In the genomic region with DNA sequence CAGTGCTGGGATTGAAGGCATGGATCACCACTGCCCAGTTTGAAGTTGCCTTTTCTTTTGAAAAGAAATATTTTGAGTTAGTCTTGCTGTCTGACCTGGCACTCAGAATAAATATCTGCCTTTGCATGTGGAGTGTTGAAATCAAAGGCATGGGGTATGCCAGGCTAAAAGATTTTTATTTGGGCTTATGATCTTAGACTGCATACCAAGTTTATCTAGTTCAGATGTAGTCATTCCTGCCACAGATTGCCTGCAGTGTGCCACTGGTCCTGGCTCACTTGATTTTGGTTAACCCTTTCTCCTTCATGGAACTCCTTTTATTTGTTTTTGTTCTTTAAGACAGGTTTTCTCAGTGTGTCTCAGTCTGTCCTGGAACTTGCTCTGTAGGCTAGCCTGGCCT, we compare ENCODE assay signal across 8 mouse cellular contexts. TPM values are rescaled to one million over a fixed set of nuclear protein-coding genes. Genes with fewer than 3 reads are reported as not detected.
DNase-seq lines count a peak whose midpoint lies in the region; ATAC-seq lines count a peak whose summit lies in the region.

No protein-coding gene starts in this region.

- H3K36me3 ChIP-seq in megakaryocyte, embryonic 14.5 days (replicated peaks; ENCODE audit: low read length): peaks cover 52% of the 10 kb centered on the region
- H3K36me3 ChIP-seq in forebrain, embryonic 11.5 days (ENCODE audit: control insufficient read depth, insufficient read depth, low read length): peaks cover 4% of the 10 kb centered on the region
- peaks cover 31% of the 10 kb centered on the region for H3K36me3 ChIP-seq in limb, embryonic 13.5 days
- peaks cover 29% of the 10 kb centered on the region for H3K36me3 ChIP-seq in stomach, embryonic 14.5 days (ENCODE audit: control insufficient read depth, insufficient read depth, low read length)

- H3K27ac ChIP-seq in forebrain, embryonic 11.5 days (ENCODE audit: low read depth, low read length): no peak overlapping the region
- H3K27ac ChIP-seq in limb, embryonic 13.5 days: no peak overlapping the region
- H3K27ac ChIP-seq in stomach, embryonic 14.5 days (ENCODE audit: low read length): no peak overlapping the region

- H3K9ac ChIP-seq in forebrain, embryonic 11.5 days (ENCODE audit: low read length): peak overlapping the region; percentile 68
- H3K9ac ChIP-seq in limb, embryonic 13.5 days: peak overlapping the region; percentile 71
- peak overlapping the region; percentile 97 for H3K9ac ChIP-seq in stomach, embryonic 14.5 days (replicated peaks; ENCODE audit: low read depth, low read length)

- H3K4me3 ChIP-seq in megakaryocyte, embryonic 14.5 days (replicated peaks): peak overlapping the region; percentile 98
- peak overlapping the region; percentile 97 for H3K4me3 ChIP-seq in forebrain, embryonic 11.5 days (ENCODE audit: low read depth, low read length)
- H3K4me3 ChIP-seq in limb, embryonic 13.5 days: peak overlapping the region; percentile 93
- H3K4me3 ChIP-seq in stomach, embryonic 14.5 days (ENCODE audit: low read depth, low read length): peak overlapping the region; percentile 70

- no peaks in the 10 kb centered on the region for H3K27me3 ChIP-seq in megakaryocyte, embryonic 14.5 days (replicated peaks)
- H3K27me3 ChIP-seq in forebrain, embryonic 11.5 days (ENCODE audit: control insufficient read depth, insufficient read depth, low read length): no peaks in the 10 kb centered on the region
- H3K27me3 ChIP-seq in limb, embryonic 13.5 days: no peaks in the 10 kb centered on the region
- H3K27me3 ChIP-seq in stomach, embryonic 14.5 days (ENCODE audit: control insufficient read depth, insufficient read depth, low read length): no peaks in the 10 kb centered on the region

- H3K4me1 ChIP-seq in megakaryocyte, embryonic 14.5 days: peaks cover 38% of the 10 kb centered on the region
- peaks cover 10% of the 10 kb centered on the region; the same call in 1 of the 2 replicates for H3K4me1 ChIP-seq in forebrain, embryonic 11.5 days (replicated peaks; ENCODE audit: control insufficient read depth, insufficient read depth, low read length)
- peaks cover 26% of the 10 kb centered on the region for H3K4me1 ChIP-seq in limb, embryonic 13.5 days
- peaks cover 15% of the 10 kb centered on the region; the same call in 1 of the 2 replicates for H3K4me1 ChIP-seq in stomach, embryonic 14.5 days (ENCODE audit: control insufficient read depth, insufficient read depth, low read length)

- no peaks in the 10 kb centered on the region for H3K9me3 ChIP-seq in megakaryocyte, embryonic 14.5 days
- H3K9me3 ChIP-seq in forebrain, embryonic 11.5 days (ENCODE audit: control insufficient read depth, low read length): no peaks in the 10 kb centered on the region
- no peaks in the 10 kb centered on the region for H3K9me3 ChIP-seq in limb, embryonic 13.5 days
- H3K9me3 ChIP-seq in stomach, embryonic 14.5 days (ENCODE audit: control insufficient read depth, low read depth, low read length): no peaks in the 10 kb centered on the region

- DNase-seq in forebrain, embryonic 11.5 days (ENCODE audit: low spot score): no peak
- DNase-seq in frontal cortex, postnatal 36 days (ENCODE audit: low spot score in 2 of 2): no peak
- DNase-seq in cerebellum, postnatal 4 days (ENCODE audit: low spot score in 2 of 2): no peak

- H3K4me2 ChIP-seq in forebrain, embryonic 11.5 days (ENCODE audit: low read depth, low read length, severe bottlenecking): peak overlapping the region; percentile 94
- H3K4me2 ChIP-seq in limb, embryonic 13.5 days (replicated peaks): peak overlapping the region; percentile 92
- H3K4me2 ChIP-seq in stomach, embryonic 14.5 days (replicated peaks; ENCODE audit: low read depth, low read length): peak overlapping the region; percentile 73

- no peak for ATAC-seq in megakaryocyte, adult 5-6 weeks (ENCODE audit: poor library complexity, severe bottlenecking)
- no peak for ATAC-seq in forebrain, embryonic 11.5 days (replicated peaks; ENCODE audit: low FRiP score)
- ATAC-seq in limb, embryonic 13.5 days (ENCODE audit: low FRiP score, low read depth): no peak
- ATAC-seq in stomach, embryonic 14.5 days (ENCODE audit: insufficient number of reproducible peaks, insufficient read depth, low FRiP score, low read depth): no peak
- ATAC-seq in frontal cortex, adult (ENCODE audit: low TSS enrichment): no peak

RNA-seq across cellular contexts. Expression of a gene that starts 1.4 kb away (rescaled TPM):
- 11.3 and 21.4 TPM in 2 replicates for polyA plus RNA-seq in megakaryocyte, embryonic 14.5 days (2012; ENCODE audit: insufficient read depth, low replicate concordance)
- 350 and 374 TPM in 2 replicates for total RNA-seq in megakaryocyte, adult 5-6 weeks (2015)
- 194 and 212 TPM in 2 replicates for total RNA-seq in megakaryocyte, adult 5-6 weeks (2017)
- polyA plus RNA-seq in forebrain, embryonic 11.5 days (2014; fragmentation: Nextera tagmentation; extraction: Ambion mirVana): 335 and 363 TPM in 2 replicates
- 253 and 263 TPM in 2 replicates for polyA plus RNA-seq in limb, embryonic 13.5 days (2015; fragmentation: Nextera tagmentation; extraction: Ambion mirVana)
- polyA plus RNA-seq in stomach, embryonic 14.5 days (2014; fragmentation: Nextera tagmentation; extraction: Ambion mirVana): 270 and 271 TPM in 2 replicates

RNA-seq across cellular contexts. Expression of a gene that starts 6.6 kb away (rescaled TPM):
- polyA plus RNA-seq in megakaryocyte, embryonic 14.5 days (2012; ENCODE audit: insufficient read depth, low replicate concordance): 0.60 and 1.8 TPM in 2 replicates
- total RNA-seq in megakaryocyte, adult 5-6 weeks (2015): 3.9 and 4.1 TPM in 2 replicates
- 6.0 and 7.5 TPM in 2 replicates for total RNA-seq in megakaryocyte, adult 5-6 weeks (2017)
- polyA plus RNA-seq in forebrain, embryonic 11.5 days (2014; fragmentation: Nextera tagmentation; extraction: Ambion mirVana): 26.9 and 27.1 TPM in 2 replicates
- polyA plus RNA-seq in limb, embryonic 13.5 days (2015; fragmentation: Nextera tagmentation; extraction: Ambion mirVana): 25.8 and 27.0 TPM in 2 replicates
- polyA plus RNA-seq in stomach, embryonic 14.5 days (2014; fragmentation: Nextera tagmentation; extraction: Ambion mirVana): 22.2 and 23.0 TPM in 2 replicates

RNA-seq across cellular contexts. Expression of a gene that starts 44.0 kb away (rescaled TPM):
- polyA plus RNA-seq in megakaryocyte, embryonic 14.5 days (2012; ENCODE audit: insufficient read depth, low replicate concordance): 11.2 and 54.6 TPM in 2 replicates
- total RNA-seq in megakaryocyte, adult 5-6 weeks (2015): 62.0 and 67.1 TPM in 2 replicates
- 38.8 and 73.4 TPM in 2 replicates for total RNA-seq in megakaryocyte, adult 5-6 weeks (2017)
- polyA plus RNA-seq in forebrain, embryonic 11.5 days (2014; fragmentation: Nextera tagmentation; extraction: Ambion mirVana): 333 and 347 TPM in 2 replicates
- 332 and 353 TPM in 2 replicates for polyA plus RNA-seq in limb, embryonic 13.5 days (2015; fragmentation: Nextera tagmentation; extraction: Ambion mirVana)
- 278 and 324 TPM in 2 replicates for polyA plus RNA-seq in stomach, embryonic 14.5 days (2014; fragmentation: Nextera tagmentation; extraction: Ambion mirVana)

Comparison
In these comparisons a context has a peak if more than half of its experiments do, and no peak if none do; other contexts are left out.
1. RNA of a gene that starts 1.4 kb away (polyA plus RNA-seq): 335 to 363 TPM in forebrain, embryonic 11.5 days, 270 to 271 TPM in stomach, embryonic 14.5 days and 253 to 263 TPM in limb, embryonic 13.5 days; 11.3 to 21.4 TPM in megakaryocyte, embryonic 14.5 days; every median in the first group is over 10 times any median in the second.
2. Peak in every context shown above with its lines, with median percentiles within 50 percentile points of each other: H3K4me3 ChIP-seq, H3K4me2 ChIP-seq and H3K9ac ChIP-seq.